Mouse (Mus musculus) lung, embryonic 16.5 days (tissue): ENCODE data around the gene Ifnz. TPM values are rescaled to one million over a fixed set of nuclear protein-coding genes. Genes with fewer than 3 reads are reported as not detected.
A peak's percentile ranks its signal among the peaks of the same experiment; 100 is the strongest.
"Not testable (repeated sequence)": the region's sequence is repeated elsewhere in the genome, so short reads cannot be mapped to it uniquely, and the experiment has no call there.

Experiments
- ATAC-seq: fragments of 200-750 bp; cut with Nextera tagmentation; 2 replicates; pipeline ENCODE4 v1.8.0; 2017; ENCODE audit warnings: low read depth, mild to moderate bottlenecking, moderate library complexity
- H3K27ac ChIP-seq: fragments of 300-500 bp; sonication (generic); 2 replicates; pipeline ENCODE4 v1.5.1; 2014; ENCODE audit warnings: mild to moderate bottlenecking, control low read depth, low read length
- H3K27me3 ChIP-seq: fragments of 300-500 bp; sonication (generic); 2 replicates; pipeline ENCODE4 v1.6.1; 2014; ENCODE audit warnings: low read depth, low read length, mixed read lengths; ENCODE audit not compliant: control insufficient read depth, insufficient read depth
- H3K36me3 ChIP-seq: fragments of 300-500 bp; sonication (generic); 2 replicates; pipeline ENCODE4 v1.6.1; 2014; ENCODE audit warnings: low read length; ENCODE audit not compliant: control insufficient read depth, insufficient read depth
- H3K4me1 ChIP-seq: fragments of 300-500 bp; sonication (generic); replicated peaks from 2 replicates; pipeline ENCODE4 v1.6.1; 2014; ENCODE audit warnings: low read length, mixed read lengths; ENCODE audit not compliant: control insufficient read depth, insufficient read depth
- H3K4me2 ChIP-seq: fragments of 300-500 bp; sonication (generic); 2 replicates; pipeline ENCODE4 v1.6.1; 2014; ENCODE audit warnings: low read depth, low read length, control low read depth
- H3K4me3 ChIP-seq: fragments of 300-500 bp; sonication (generic); 2 replicates; pipeline ENCODE4 v1.5.1; 2014; ENCODE audit warnings: mild to moderate bottlenecking, low read length, control low read depth
- H3K9ac ChIP-seq: fragments of 300-500 bp; sonication (generic); 2 replicates; pipeline ENCODE4 v1.6.1; 2014; ENCODE audit warnings: low read length, control low read depth
- H3K9me3 ChIP-seq: fragments of 300-500 bp; sonication (generic); 2 replicates; pipeline ENCODE4 v1.6.1; 2016; ENCODE audit warnings: low read length; ENCODE audit not compliant: control insufficient read depth
- WGBS: fragments of 180-500 bp; shearing (Covaris S2); extraction: QIAGEN DNeasy Blood & Tissue Kit; methylation state at CpG from one replicate; pipeline ENCODE4 v1.1.7; 2014; 5-methylcytosine and 5-hydroxymethylcytosine counted together
- polyA plus RNA-seq: library from polyadenylated mRNA; unstranded; fragments of >200 nt; fragmentation: Nextera tagmentation; extraction: Ambion mirVana; gene quantifications from 2 replicates; pipeline ENCODE4 v1.2.1, GENCODE M21; 2015

Ifnz gene
- 0.34 TPM in 1 of 2 replicates, not detected in the other for polyA plus RNA-seq

DNA sequence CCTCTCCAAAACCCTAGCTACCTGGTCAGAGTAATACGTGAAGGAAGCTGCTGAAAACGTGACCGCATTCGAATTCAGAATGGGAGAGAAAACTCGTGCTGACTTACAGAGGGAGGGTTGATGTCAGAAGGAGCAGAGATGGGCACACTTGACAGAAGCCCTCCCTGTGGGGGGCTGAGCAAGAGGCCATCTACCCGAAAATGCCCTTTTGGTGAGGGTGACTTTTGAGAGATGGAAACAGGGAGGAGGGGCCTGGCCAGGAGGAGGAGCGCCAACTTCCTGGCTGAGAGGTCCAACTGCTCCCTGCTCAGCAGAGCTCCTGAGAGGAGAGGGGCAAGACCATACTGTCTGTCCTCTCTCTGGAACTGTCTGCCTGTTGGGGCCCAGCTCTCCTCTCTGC lies at the start of gene Ifnz:
Gene Ifnz, plus strand, starts transcription at position 301 of the 400 bp plus-strand sequence.
- not testable (repeated sequence) for H3K4me1 ChIP-seq, H3K9ac ChIP-seq, H3K9me3 ChIP-seq, ATAC-seq, H3K36me3 ChIP-seq, H3K27me3 ChIP-seq
- H3K27ac ChIP-seq: peak within 1 kb of the TSS; percentile 57; the same call in 1 of the 2 replicates
- 11% methylated on average over 3 of the region's 7 CpGs for WGBS
- 0 out of 2 replicates have a peak within 1 kb of the TSS, but pooled peaks have one; percentile 22 for H3K4me2 ChIP-seq
- H3K4me3 ChIP-seq: peak within 1 kb of the TSS; percentile 37

DNA sequence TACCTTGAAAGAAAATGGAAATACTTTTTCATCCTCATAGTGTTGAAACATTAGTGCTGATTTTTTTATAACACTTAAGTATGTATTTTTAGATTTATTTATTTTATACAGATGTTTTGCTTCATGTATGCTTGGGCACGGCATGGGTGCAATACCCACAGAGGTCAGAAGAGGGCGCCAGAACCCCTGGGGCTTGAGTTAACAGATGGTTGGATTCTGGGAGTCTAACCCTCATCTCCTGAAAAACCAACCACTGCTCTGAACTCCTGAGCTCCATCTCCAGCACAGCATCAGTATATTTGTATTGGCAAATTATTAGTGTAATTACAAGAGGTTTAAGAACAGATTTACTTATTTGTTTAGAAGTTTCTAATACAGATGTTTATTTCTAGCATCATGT lies 43.5 kb upstream of the Ifnz start:
- Histone ChIP-seq H3K9me3 (no peaks in the 10 kb centered on the region), H3K27me3 (no peaks in the 10 kb centered on the region), H3K9ac (no peak overlapping the region), H3K4me3 (no peak overlapping the region), H3K36me3 (no peaks in the 10 kb centered on the region), H3K27ac (no peak overlapping the region), H3K4me1 (0 out of 2 replicates have a peak, but pooled peaks cover 5% of the 10 kb centered on the region), H3K4me2 (no peak overlapping the region)
- WGBS: 4% methylated on average over 2 of the region's 2 CpGs
- peak; percentile 57; the same call in 1 of the 2 replicates for ATAC-seq

DNA sequence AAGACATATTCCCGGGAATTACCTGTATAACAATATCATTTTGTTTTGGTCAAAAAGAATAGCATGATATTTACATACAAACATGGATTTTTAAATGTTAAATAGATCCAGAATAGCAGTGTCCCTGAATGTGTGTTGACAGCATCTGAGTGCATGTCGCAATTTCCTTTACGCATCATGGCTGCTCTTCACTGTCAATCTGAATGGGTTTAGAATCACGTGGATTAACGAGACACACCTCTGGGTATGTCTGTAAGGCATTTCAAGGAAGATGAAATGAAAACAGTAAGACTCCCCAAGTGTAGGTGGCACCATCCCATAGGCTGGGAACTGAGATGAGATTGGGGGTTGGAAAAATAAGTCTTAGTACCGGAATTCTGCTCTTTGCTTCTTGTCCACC lies 42.9 kb upstream of the Ifnz start:
- Histone ChIP-seq H3K4me2 (no peak overlapping the region), H3K27me3 (no peaks in the 10 kb centered on the region), H3K4me3 (no peak overlapping the region), H3K9me3 (no peaks in the 10 kb centered on the region), H3K36me3 (no peaks in the 10 kb centered on the region), H3K9ac (no peak overlapping the region), H3K27ac (no peak overlapping the region), H3K4me1 (0 out of 2 replicates have a peak, but pooled peaks cover 5% of the 10 kb centered on the region)
- WGBS: 81% methylated on average over 6 of the region's 6 CpGs
- no peak for ATAC-seq

DNA sequence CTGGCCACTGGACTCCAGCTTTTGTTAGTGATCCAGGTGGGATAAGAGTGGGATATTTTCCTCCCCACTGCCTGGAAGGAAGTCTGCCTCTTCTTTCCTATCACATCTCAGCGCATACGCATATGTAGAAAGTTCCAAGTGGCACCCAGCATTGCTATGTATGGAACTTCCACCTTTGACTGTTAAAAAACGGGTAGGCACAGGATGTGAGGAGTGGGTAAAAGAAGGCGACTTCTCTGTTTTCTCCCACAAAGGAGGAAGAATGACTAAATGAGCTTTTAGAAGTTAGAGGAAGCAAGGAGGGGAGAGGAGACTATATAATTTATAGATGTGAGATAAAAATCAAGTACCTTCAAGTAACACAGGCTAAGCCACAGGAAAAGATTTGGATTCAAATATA lies 40.5 kb upstream of the Ifnz start:
- H3K36me3 ChIP-seq: no peaks in the 10 kb centered on the region
- ATAC-seq: no peak
- WGBS: 87% methylated on average over 4 of the region's 4 CpGs
- no peaks in the 10 kb centered on the region for H3K27me3 ChIP-seq
- H3K27ac ChIP-seq: no peak overlapping the region
- H3K4me1 ChIP-seq: 0 out of 2 replicates have a peak, but pooled peaks cover 5% of the 10 kb centered on the region
- H3K9ac ChIP-seq: no peak overlapping the region
- H3K4me2 ChIP-seq: no peak overlapping the region
- no peak overlapping the region for H3K4me3 ChIP-seq
- H3K9me3 ChIP-seq: no peaks in the 10 kb centered on the region

DNA sequence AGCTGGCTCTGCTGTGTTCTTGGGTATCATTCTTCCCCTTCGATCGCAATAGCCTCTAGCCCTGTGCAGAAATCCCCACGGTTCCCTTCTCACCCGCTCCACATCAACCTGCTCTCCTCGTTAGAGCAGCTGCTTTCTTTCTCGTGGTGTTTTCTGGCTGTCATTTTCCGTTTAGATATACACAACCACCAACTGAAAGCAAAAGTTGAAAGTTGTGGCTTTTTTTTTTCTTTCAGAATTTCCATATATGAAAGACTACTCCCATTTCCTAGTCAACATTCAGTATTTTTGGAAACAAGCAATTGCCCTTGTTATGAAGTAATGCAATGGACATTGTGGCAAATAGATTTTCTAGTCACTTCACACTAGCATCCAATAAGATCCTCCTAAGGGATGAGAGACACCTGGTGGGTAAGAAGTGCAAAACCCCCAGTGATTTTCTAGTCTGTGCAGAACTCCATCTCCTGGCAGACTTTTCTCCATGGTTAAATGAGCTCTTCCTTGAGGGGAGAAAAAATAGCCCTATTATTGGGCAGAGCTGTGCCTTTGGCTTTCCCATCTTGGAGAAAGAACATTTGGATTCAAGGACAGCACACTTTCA lies 39.1 kb upstream of the Ifnz start:
- 0 out of 2 replicates have a peak, but pooled peaks have one; percentile 38 for ATAC-seq
- peak overlapping the region; percentile 7; the same call in 1 of the 2 replicates for H3K27ac ChIP-seq
- no peak overlapping the region for H3K9ac ChIP-seq
- H3K27me3 ChIP-seq: no peaks in the 10 kb centered on the region
- no peak overlapping the region for H3K4me3 ChIP-seq
- no peaks in the 10 kb centered on the region for H3K9me3 ChIP-seq
- H3K4me1 ChIP-seq: 0 out of 2 replicates have a peak, but pooled peaks cover 5% of the 10 kb centered on the region
- H3K36me3 ChIP-seq: no peaks in the 10 kb centered on the region
- 54% methylated on average over 7 of the region's 7 CpGs for WGBS
- no peak overlapping the region for H3K4me2 ChIP-seq

DNA sequence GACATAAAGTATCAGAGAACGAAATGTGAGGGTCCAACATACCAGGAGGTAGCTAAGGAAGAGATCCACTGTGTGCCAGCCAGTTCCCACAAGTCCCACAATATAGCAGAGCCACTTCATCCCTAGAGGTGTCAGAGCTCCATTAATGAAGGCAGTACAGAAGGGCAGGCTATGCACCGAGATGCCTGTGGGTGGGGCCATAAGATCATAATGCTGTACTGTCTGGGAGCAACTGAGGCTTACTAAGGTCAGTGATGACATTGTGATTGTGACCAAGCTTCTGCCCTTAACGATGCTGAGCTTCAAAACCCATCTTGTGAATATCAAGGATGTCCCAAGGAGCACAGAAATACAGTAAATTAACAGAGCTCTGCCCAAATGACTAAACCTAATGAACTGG lies 37.7 kb upstream of the Ifnz start:
- Histone ChIP-seq H3K27ac (no peak overlapping the region), H3K9me3 (no peaks in the 10 kb centered on the region), H3K9ac (no peak overlapping the region), H3K4me1 (0 out of 2 replicates have a peak, but pooled peaks cover 5% of the 10 kb centered on the region), H3K4me2 (no peak overlapping the region), H3K4me3 (no peak overlapping the region), H3K27me3 (no peaks in the 10 kb centered on the region), H3K36me3 (no peaks in the 10 kb centered on the region)
- WGBS: 62% methylated on average over 3 of the region's 3 CpGs
- no peak for ATAC-seq

DNA sequence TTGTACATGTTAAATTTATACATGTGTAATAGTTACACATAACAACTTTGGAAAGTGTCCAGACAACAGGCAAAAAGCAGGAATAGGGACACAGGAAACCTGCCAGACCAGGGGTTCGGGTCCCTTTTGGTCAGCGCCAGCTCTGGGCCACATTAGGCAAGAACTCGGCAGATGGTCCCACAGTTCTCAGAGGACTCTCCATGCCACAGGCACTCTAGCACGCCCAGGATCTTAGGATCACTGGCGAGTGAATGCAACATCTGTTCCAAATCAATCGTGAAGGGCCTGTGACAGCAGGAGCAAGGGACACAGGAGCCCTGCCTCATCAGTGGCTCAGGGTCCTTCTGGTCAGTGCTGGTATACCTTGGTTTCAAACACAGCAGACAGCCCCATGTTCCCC lies 32.0 kb upstream of the Ifnz start:
- Histone ChIP-seq H3K9ac (no peak overlapping the region), H3K4me1 (no peaks in the 10 kb centered on the region), H3K4me2 (no peak overlapping the region), H3K27ac (no peak overlapping the region), H3K9me3 (no peaks in the 10 kb centered on the region), H3K4me3 (no peak overlapping the region), H3K27me3 (no peaks in the 10 kb centered on the region), H3K36me3 (no peaks in the 10 kb centered on the region)
- ATAC-seq: no peak
- WGBS: 61% methylated on average over 6 of the region's 6 CpGs

DNA sequence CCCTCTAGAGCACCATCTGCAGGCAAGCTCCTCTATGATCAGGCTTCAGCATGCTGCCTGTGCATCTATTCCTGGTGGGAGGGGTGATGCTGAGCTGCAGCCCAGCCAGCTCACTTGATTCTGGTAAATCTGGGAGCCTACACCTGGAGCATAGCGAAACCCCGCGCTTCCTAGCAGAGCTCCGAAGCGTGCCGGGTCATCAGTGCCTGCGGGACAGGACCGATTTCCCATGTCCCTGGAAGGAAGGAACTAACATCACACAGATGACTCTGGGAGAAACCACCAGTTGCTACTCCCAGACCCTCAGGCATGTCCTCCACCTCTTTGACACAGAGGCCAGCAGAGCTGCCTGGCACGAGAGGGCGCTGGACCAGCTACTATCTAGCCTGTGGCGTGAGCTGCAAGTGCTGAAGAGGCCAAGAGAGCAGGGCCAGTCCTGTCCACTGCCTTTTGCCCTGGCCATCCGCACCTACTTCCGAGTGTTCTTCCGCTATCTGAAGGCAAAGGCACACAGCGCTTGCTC lies 27.1 kb upstream of the Ifnz start, which contains the start of gene Gm13271:
Gene Gm13271, plus strand, starts transcription at position 51 of the 523 bp plus-strand sequence.
- not testable (repeated sequence) for H3K4me2 ChIP-seq, H3K4me3 ChIP-seq, H3K36me3 ChIP-seq, H3K27ac ChIP-seq, H3K9me3 ChIP-seq, H3K27me3 ChIP-seq, H3K4me1 ChIP-seq, ATAC-seq, H3K9ac ChIP-seq
- 77% methylated on average over 15 of the region's 15 CpGs for WGBS

DNA sequence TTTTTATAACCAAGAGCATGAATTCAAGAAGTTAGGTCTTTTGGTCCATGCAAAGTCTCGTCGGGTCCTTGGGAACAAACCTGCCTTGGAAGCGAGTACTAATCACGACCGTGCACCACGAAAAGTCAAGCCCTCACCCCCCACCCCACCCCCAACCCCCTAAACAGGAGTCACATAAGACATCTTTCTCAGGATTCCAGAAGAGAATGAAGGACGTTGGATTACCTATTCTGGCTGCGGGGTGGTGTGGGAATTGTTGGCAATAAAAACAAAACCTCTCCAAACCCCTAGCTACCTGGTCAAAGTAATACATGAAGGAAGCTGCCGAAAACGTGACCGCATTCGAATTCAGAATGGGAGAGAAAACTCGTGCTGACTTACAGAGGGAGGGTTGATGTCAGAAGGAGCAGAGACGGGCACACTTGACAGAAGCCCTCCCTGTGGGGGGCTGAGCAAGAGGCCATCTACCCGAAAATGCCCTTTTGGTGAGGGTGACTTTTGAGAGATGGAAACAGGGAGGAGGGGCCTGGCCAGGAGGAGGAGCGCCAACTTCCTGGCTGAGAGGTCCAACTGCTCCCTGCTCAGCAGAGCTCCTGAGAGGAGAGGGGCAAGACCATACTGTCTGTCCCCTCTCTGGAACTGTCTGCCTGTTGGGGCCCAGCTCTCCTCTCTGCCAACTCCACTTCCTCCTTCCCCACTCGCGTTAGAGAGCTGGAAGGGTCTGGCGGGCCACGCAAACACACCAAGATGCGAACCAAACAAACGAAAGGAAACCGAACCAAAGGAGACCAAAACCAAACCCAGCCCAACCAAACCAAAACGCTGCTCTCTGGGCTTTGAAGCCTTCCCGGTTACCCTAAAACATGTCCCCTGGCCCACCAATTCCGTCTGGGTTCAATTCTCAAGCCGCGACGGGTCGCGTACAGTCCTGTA lies 25.1 kb upstream of the Ifnz start:
- not testable (repeated sequence) for H3K27me3 ChIP-seq, H3K36me3 ChIP-seq, H3K9me3 ChIP-seq, H3K4me1 ChIP-seq, ATAC-seq
- WGBS: 9% methylated on average over 28 of the region's 31 CpGs
- H3K27ac ChIP-seq: peak overlapping the region; percentile 97
- peak overlapping the region; percentile 76 for H3K9ac ChIP-seq
- H3K4me2 ChIP-seq: peak overlapping the region; percentile 73
- peak overlapping the region; percentile 60 for H3K4me3 ChIP-seq
